Mouse (Mus musculus) ES-E14 (cell line): ENCODE results near the gene Serinc3.

ENCODE experiments used
- CHD2 ChIP-seq: IDR thresholded peaks from 2 replicates; pipeline ENCODE4 v1.6.1; 2014; ENCODE audit warnings: mild to moderate bottlenecking, low read depth, low read length, inconsistent platforms
- HCFC1 ChIP-seq: IDR thresholded peaks from 2 replicates; pipeline ENCODE4 v1.6.1; 2012; ENCODE audit warnings: low read length, inconsistent platforms, borderline replicate concordance; ENCODE audit not compliant: insufficient read depth
- MAFK ChIP-seq: IDR thresholded peaks from 2 replicates; pipeline ENCODE4 v1.6.1; 2014; ENCODE audit warnings: mild to moderate bottlenecking, low read depth, low read length, inconsistent platforms; ENCODE audit not compliant: insufficient read depth
- ZC3H11A ChIP-seq: IDR thresholded peaks from 2 replicates; pipeline ENCODE4 v1.6.1; 2012; ENCODE audit warnings: low read depth, mild to moderate bottlenecking, inconsistent platforms, low read length, borderline replicate concordance
- ZNF384 ChIP-seq: IDR thresholded peaks from 2 replicates; pipeline ENCODE4 v1.6.1; 2012; ENCODE audit warnings: low read depth, low read length, inconsistent platforms

- TF ChIP-seq CHD2 (no peak), MAFK (no peak), ZC3H11A (no peak), HCFC1 (no peak), ZNF384 (no peak)
These were observed 30.3 kb upstream of the Serinc3 start for GRCm38 (mm10) chr2:163675144-163675619.
